Mouse (Mus musculus) heart, postnatal 25 days (tissue): ENCODE results near the gene Sars2. TPM values are rescaled to one million over a fixed set of nuclear protein-coding genes. Genes with fewer than 3 reads are reported as not detected.

ENCODE experiments used
- DNase-seq: peaks from one replicate; pipeline ENCODE4 v3.0.0; 2022; ENCODE audit warnings: low spot score
- intact Hi-C: fragments of 180-260 bp; cut with DNase I; formaldehyde crosslinking; loops from one replicate; pipeline ENCODE4 v1.15.1; 2025
- total RNA-seq, 2 experiments: library from RNA; stranded (reverse); gene quantifications; 2 replicates each; pipeline ENCODE4 v1.2.3; 2021

Gene Sars2
- total RNA-seq, 2 experiments from 2014 or later: 15.4 to 15.7 TPM

GRCm38 (mm10) chr7:28771867-28772266 lies 30.1 kb downstream of the Sars2 start:
- DNase-seq: no peak
- intact Hi-C loops: loop anchor here (5.0 kb wide), 1 partner anchor 205 kb away; no protein-coding TSS in a partner anchor

- intact Hi-C loops: loop anchor here (5.0 kb wide), 1 partner anchor 204 kb away; no protein-coding TSS in a partner anchor
- no peak for DNase-seq
These were observed 31.4 kb downstream of the Sars2 start for GRCm38 (mm10) chr7:28773163-28773562.

- intact Hi-C loops: loop anchor here (5.0 kb wide), 1 partner anchor 203 kb away; no protein-coding TSS in a partner anchor
- no peak for DNase-seq
These were observed 32.4 kb downstream of the Sars2 start for GRCm38 (mm10) chr7:28774164-28774563.

GRCm38 (mm10) chr7:28775129-28775528 lies 33.3 kb downstream of the Sars2 start:
- DNase-seq: no peak
- intact Hi-C loops: no loop called here

DNA sequence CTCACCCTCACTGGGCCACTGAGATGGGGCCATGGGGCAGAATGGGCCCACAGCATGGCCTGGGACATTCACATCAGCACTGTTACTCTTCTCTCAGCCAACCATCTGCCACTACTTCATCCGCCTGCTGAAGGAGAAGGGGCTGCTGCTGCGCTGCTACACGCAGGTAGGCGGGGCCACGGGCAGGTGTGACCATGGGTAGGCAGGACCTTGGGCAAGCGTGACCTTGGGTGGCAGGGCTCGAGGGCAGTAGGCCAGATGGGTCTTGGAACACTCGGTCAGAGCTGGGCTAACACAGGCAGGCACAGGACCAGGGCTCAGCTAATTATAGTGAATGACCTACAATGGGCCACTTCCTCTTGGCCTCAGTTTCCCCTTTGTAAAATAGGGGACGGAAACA lies 37.0 kb downstream of the Sars2 start:
- intact Hi-C loops: no loop called here
- no peak for DNase-seq

GRCm38 (mm10) chr7:28780067-28780658 lies 38.4 kb downstream of the Sars2 start:
- peak; percentile 69 for DNase-seq
- intact Hi-C loops: loop anchor here (1.0 to 5.0 kb wide), 3 partner anchors 87 to 259 kb away; no protein-coding TSS in a partner anchor

DNA sequence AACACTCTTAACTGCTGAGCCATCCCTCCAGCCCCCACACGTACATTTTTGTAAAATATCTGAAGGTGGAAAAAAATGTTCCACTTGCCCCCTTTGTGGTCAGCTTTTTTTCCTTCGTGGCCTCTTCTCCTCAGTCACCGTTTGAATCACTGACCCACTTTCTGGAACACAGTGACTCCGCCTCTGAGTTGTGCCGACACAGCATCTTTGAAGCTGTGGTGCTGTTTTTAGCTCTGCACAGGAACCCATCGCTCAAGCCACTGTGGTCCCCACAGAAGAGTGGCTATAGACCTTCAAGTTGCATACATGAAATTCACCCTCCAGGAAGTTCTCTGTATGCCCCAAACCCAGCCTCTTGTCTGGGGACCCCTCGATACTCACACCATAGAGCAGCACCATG lies 39.1 kb downstream of the Sars2 start:
- intact Hi-C loops: loop anchor here (1.0 to 5.0 kb wide), 3 partner anchors 86 to 258 kb away; no protein-coding TSS in a partner anchor

GRCm38 (mm10) chr7:28781261-28781663 lies 39.5 kb downstream of the Sars2 start:
- no peak for DNase-seq
- intact Hi-C loops: loop anchor here (2.0 to 5.0 kb wide), 2 partner anchors 191 to 258 kb away; no protein-coding TSS in a partner anchor

More for the DNA sequence above, 39.1 kb downstream of the Sars2 start:
- no peak for DNase-seq

GRCm38 (mm10) chr7:28785161-28785560 lies 43.4 kb downstream of the Sars2 start:
- no peak for DNase-seq
- intact Hi-C loops: no loop called here

GRCm38 (mm10) chr7:28787884-28788283 lies 46.1 kb downstream of the Sars2 start:
- no peak for DNase-seq
- intact Hi-C loops: no loop called here

GRCm38 (mm10) chr7:28788307-28789195 lies 46.8 kb downstream of the Sars2 start, which contains the start of gene Rinl:
Gene Rinl, plus strand, starts transcription at chr7:28788969.
- no peak for DNase-seq
- intact Hi-C loops: no loop called here

- DNase-seq: no peak
- intact Hi-C loops: no loop called here
These were observed 47.4 kb downstream of the Sars2 start for GRCm38 (mm10) chr7:28789235-28789634.

- no peak for DNase-seq
- intact Hi-C loops: no loop called here
These were observed 48.4 kb downstream of the Sars2 start for GRCm38 (mm10) chr7:28790066-28790806.

- no peak for DNase-seq
- intact Hi-C loops: no loop called here
These were observed 49.9 kb downstream of the Sars2 start for GRCm38 (mm10) chr7:28791706-28792105.

DNA sequence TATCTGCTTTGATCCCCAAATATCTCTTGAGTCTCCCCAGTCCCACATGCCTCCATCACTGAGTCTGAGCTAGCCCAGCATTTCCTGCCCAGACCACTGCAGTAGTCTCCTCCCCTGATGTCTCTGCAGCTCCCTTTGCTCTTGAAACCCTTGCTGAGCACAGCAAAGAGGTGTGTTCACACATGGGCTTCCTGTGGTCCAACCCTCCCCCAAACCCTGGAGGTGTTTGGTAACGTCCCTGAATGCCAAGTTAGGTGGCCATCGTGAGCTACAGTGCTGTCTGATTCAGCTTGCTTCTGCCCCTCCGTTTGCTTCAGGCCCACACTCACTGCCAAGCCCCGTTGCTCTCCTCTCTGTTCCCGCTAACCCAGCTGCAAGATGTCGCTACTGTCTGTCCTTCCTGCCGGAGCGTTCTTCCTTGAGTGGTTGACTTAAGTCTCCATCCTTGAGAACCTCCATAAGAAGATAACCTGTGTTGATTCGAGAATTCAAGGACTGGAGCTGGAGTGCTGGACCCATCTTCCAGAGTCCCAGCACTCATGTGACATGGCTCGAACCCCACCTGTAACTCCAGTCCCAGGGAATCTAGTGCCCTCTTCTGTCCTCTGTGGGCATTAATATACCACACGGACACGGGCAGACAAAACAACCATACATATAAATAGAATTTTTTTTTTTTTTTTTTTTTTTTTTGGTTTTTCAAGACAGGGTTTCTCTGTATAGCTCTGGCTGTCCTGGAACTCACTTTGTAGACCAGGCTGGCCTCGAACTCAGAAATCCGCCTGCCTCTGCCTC lies 50.8 kb downstream of the Sars2 start:
- DNase-seq: no peak
- intact Hi-C loops: no loop called here

DNA sequence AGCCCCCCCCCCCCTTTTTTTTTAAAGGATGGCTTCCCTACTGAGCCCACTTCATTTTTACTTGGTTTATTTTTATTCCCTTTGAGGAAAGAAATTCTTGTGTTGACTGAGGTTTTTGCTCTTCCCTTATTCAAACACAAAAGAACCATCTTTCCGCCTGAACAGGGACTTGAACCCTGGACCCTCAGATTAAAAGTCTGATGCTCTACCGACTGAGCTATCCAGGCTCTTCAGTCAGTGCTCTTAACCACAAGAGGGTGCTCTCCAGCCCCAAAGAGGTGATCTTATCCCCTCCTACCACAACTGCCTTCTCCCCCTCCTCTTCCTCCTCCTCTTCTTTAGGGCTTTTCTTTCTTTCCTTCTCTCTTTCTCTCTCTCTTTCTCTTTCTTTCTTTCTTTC lies 52.0 kb downstream of the Sars2 start:
- intact Hi-C loops: no loop called here
- DNase-seq: no peak

- no peak for DNase-seq
- intact Hi-C loops: no loop called here
These were observed 52.7 kb downstream of the Sars2 start for GRCm38 (mm10) chr7:28794496-28794895.

- DNase-seq: no peak
- intact Hi-C loops: loop anchor here (1.0 to 5.0 kb wide), 3 partner anchors 36 to 241 kb away; partner anchors contain the start of gene Lgals4
These were observed 54.0 kb downstream of the Sars2 start for GRCm38 (mm10) chr7:28795832-28796231.

DNA sequence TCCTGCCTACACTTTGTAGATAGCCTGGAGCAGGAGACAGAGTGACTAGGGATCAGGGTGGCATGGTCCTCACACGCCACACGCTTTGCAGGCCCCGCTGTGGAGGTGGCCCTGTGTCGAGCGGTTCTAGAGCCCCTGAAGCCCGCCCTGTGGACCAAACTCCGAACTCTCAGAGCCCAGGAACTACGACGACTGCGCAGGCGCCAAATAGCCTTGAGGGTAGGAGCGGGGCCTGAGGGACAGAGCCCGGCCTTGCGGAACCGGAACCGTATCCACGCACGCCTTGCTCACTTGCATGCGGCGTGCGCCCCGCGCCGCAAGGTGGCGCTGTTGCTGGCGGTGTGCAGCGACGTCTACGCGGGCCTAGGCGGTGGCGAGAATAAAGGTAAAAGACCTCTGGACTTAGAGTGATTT lies 54.8 kb downstream of the Sars2 start:
- peak; percentile 73 for DNase-seq
- intact Hi-C loops: loop anchor here (1.0 to 5.0 kb wide), 3 partner anchors 36 to 241 kb away; partner anchors contain the start of gene Lgals4
